Mouse (Mus musculus) CH12.LX (cell line): ENCODE results near the gene 2010300C02Rik. TPM values are rescaled to one million over a fixed set of nuclear protein-coding genes. Genes with fewer than 3 reads are reported as not detected.

Experiments
- DNase-seq: peaks from one replicate; pipeline ENCODE4 v3.0.0-alpha.2; 2013; ENCODE audit errors: extremely low read depth
- H3K27ac ChIP-seq: 2 replicates; pipeline ENCODE4 v1.5.1; 2012; ENCODE audit warnings: low read depth, mild to moderate bottlenecking, control low read depth, moderate library complexity; ENCODE audit not compliant: insufficient read depth
- H3K27me3 ChIP-seq: replicated peaks from 2 replicates; pipeline ENCODE3; 2012; ENCODE audit warnings: inconsistent platforms
- H3K36me3 ChIP-seq, 2 experiments: replicated peaks in 1 of 2; 2 replicates each; pipeline versions ENCODE3 to v1.6.1; 2012; ENCODE audit warnings: inconsistent platforms in 1 of 2, low read length in 1 of 2, mild to moderate bottlenecking in 1 of 2, mixed read lengths in 1 of 2, moderate library complexity in 1 of 2; ENCODE audit not compliant: control insufficient read depth in 1 of 2, insufficient read depth in 1 of 2
- H3K4me1 ChIP-seq, 2 experiments: 2 replicates each; pipeline ENCODE4 v1.6.1; 2012; ENCODE audit warnings: inconsistent platforms in 1 of 2, moderate library complexity in 1 of 2; ENCODE audit not compliant: insufficient read depth in 2 of 2, control insufficient read depth in 1 of 2
- H3K4me2 ChIP-seq: 2 replicates; pipeline ENCODE4 v1.6.1; 2012; ENCODE audit warnings: low read depth, mild to moderate bottlenecking, control low read depth; ENCODE audit not compliant: poor library complexity, insufficient read depth, severe bottlenecking
- H3K4me3 ChIP-seq, 3 experiments: fragments of 150-350 bp in 1 of 3; sonication (generic) in 1 of 3; replicated peaks in 1 of 3; 2 replicates each; pipeline versions ENCODE3 to v1.5.1; 2011 to 2012; ENCODE audit warnings: low read depth in 2 of 3, low read length in 2 of 3, mild to moderate bottlenecking in 2 of 3, moderate library complexity in 2 of 3, control low read depth in 1 of 3, improper control_type of control experiment in 1 of 3, inconsistent platforms in 1 of 3, mixed read lengths in 1 of 3; ENCODE audit not compliant: poor library complexity in 1 of 3
- H3K79me2 ChIP-seq: replicated peaks from 2 replicates; pipeline ENCODE4 v1.6.1; 2012; ENCODE audit warnings: mild to moderate bottlenecking, moderate library complexity; ENCODE audit not compliant: control insufficient read depth, poor library complexity, insufficient read depth, severe bottlenecking; ENCODE audit errors: extremely low read depth
- H3K9ac ChIP-seq: 2 replicates; pipeline ENCODE4 v1.6.1; 2012; ENCODE audit warnings: low read depth, mild to moderate bottlenecking, control low read depth, moderate library complexity; ENCODE audit not compliant: insufficient read depth
- H3K9me3 ChIP-seq: replicated peaks from 2 replicates; pipeline ENCODE3; 2012; ENCODE audit warnings: low read length, inconsistent platforms, mixed read lengths
- BHLHE40 ChIP-seq: IDR thresholded peaks from 2 replicates; pipeline ENCODE4 v1.6.1; 2011; ENCODE audit warnings: mild to moderate bottlenecking, low read depth, low read length, improper control_type of control experiment
- CHD2 ChIP-seq: IDR thresholded peaks from 2 replicates; pipeline ENCODE4 v1.6.1; 2011; ENCODE audit warnings: low read length, improper control_type of control experiment
- CTCF ChIP-seq, 2 experiments: IDR thresholded peaks in 1 of 2; conservative IDR thresholded peaks in 1 of 2; 2 replicates each; pipeline ENCODE4 v1.5.1; 2011 to 2012; ENCODE audit warnings: low read depth in 2 of 2, low read length in 2 of 2, improper control_type of control experiment in 1 of 2, inconsistent platforms in 1 of 2, mild to moderate bottlenecking in 1 of 2, moderate library complexity in 1 of 2
- E2F4 ChIP-seq: IDR thresholded peaks from 2 replicates; pipeline ENCODE4 v1.6.1; 2011; ENCODE audit warnings: low read depth, low read length, improper control_type of control experiment; ENCODE audit not compliant: insufficient replicate concordance
- ELF1 ChIP-seq: IDR thresholded peaks from 2 replicates; pipeline ENCODE4 v1.6.1; 2014; ENCODE audit warnings: low read depth, mild to moderate bottlenecking, inconsistent platforms, low read length, improper control_type of control experiment
- EP300 ChIP-seq: IDR thresholded peaks from 2 replicates; pipeline ENCODE4 v1.6.1; 2011; ENCODE audit warnings: low read length, improper control_type of control experiment
- GABPA ChIP-seq: IDR thresholded peaks from 2 replicates; pipeline ENCODE4 v1.6.1; 2012; ENCODE audit warnings: low read depth, low read length, improper control_type of control experiment, inconsistent platforms; ENCODE audit not compliant: insufficient replicate concordance
- JUN ChIP-seq: IDR thresholded peaks from 2 replicates; pipeline ENCODE4 v1.6.1; 2011; ENCODE audit warnings: low read depth, mild to moderate bottlenecking, low read length, improper control_type of control experiment, moderate library complexity; ENCODE audit not compliant: insufficient read depth
- JUND ChIP-seq: conservative IDR thresholded peaks from 2 replicates; pipeline ENCODE4 v1.6.1; 2011; ENCODE audit warnings: low read depth, low read length, improper control_type of control experiment
- KAT2A ChIP-seq: IDR thresholded peaks from 2 replicates; pipeline ENCODE4 v1.6.1; 2012; ENCODE audit warnings: low read length, improper control_type of control experiment, inconsistent platforms; ENCODE audit not compliant: insufficient replicate concordance
- MAX ChIP-seq: IDR thresholded peaks from 2 replicates; pipeline ENCODE4 v1.6.1; 2011; ENCODE audit warnings: low read length, improper control_type of control experiment
- MAZ ChIP-seq: IDR thresholded peaks from 2 replicates; pipeline ENCODE4 v1.6.1; 2012; ENCODE audit warnings: low read depth, mild to moderate bottlenecking, inconsistent platforms, low read length, improper control_type of control experiment, moderate library complexity
- MEF2A ChIP-seq: IDR thresholded peaks from 2 replicates; pipeline ENCODE4 v1.6.1; 2014; ENCODE audit warnings: low read depth, mild to moderate bottlenecking, inconsistent platforms, low read length, improper control_type of control experiment, borderline replicate concordance
- MXI1 ChIP-seq: IDR thresholded peaks from 2 replicates; pipeline ENCODE4 v1.6.1; 2011; ENCODE audit warnings: mild to moderate bottlenecking, low read depth, low read length, improper control_type of control experiment
- PAX5 ChIP-seq: IDR thresholded peaks from 2 replicates; pipeline ENCODE4 v1.6.1; 2012; ENCODE audit warnings: low read length, inconsistent platforms, mixed read lengths
- POLR2A ChIP-seq: IDR thresholded peaks from 2 replicates; pipeline ENCODE4 v1.6.1; 2011; ENCODE audit warnings: low read depth, mild to moderate bottlenecking, improper control_type of control experiment, low read length
- POLR2AphosphoS2 ChIP-seq: IDR thresholded peaks from 2 replicates; pipeline ENCODE4 v1.6.1; 2011; ENCODE audit warnings: low read depth, low read length, improper control_type of control experiment
- SMC3 ChIP-seq: IDR thresholded peaks from 2 replicates; pipeline ENCODE4 v1.6.1; 2011; ENCODE audit warnings: low read depth, low read length, improper control_type of control experiment
- TCF12 ChIP-seq: IDR thresholded peaks from 2 replicates; pipeline ENCODE4 v1.6.1; 2014; ENCODE audit warnings: low read depth, mild to moderate bottlenecking, inconsistent platforms, low read length, improper control_type of control experiment
- UBTF ChIP-seq: IDR thresholded peaks from 2 replicates; pipeline ENCODE4 v1.6.1; 2012; ENCODE audit warnings: low read depth, mild to moderate bottlenecking, inconsistent platforms, low read length, improper control_type of control experiment, moderate library complexity
- USF1 ChIP-seq: IDR thresholded peaks from 2 replicates; pipeline ENCODE4 v1.6.1; 2014; ENCODE audit warnings: low read depth, mild to moderate bottlenecking, inconsistent platforms, low read length, improper control_type of control experiment
- USF2 ChIP-seq: conservative IDR thresholded peaks from 2 replicates; pipeline ENCODE4 v1.6.1; 2011; ENCODE audit warnings: low read depth, low read length, improper control_type of control experiment
- ZC3H11A ChIP-seq: IDR thresholded peaks from 2 replicates; pipeline ENCODE4 v1.6.1; 2012; ENCODE audit warnings: low read depth, mild to moderate bottlenecking, inconsistent platforms, low read length, improper control_type of control experiment
- ZKSCAN1 ChIP-seq: IDR thresholded peaks from 2 replicates; pipeline ENCODE4 v1.6.1; 2012; ENCODE audit warnings: low read depth, inconsistent platforms, low read length, improper control_type of control experiment, borderline replicate concordance
- ZMIZ1 ChIP-seq: IDR thresholded peaks from 2 replicates; pipeline ENCODE4 v1.6.1; 2012; ENCODE audit warnings: low read depth, mild to moderate bottlenecking, inconsistent platforms, low read length, improper control_type of control experiment
- dilution Hi-C: fragments of 300-500 bp; cut with MboI; formaldehyde crosslinking; loops from 2 replicates; pipeline ENCODE4 v1.14.3; 2020; ENCODE audit warnings: low sequenced_read_pairs; ENCODE audit not compliant: extremely low pct_unique_long_range_greater_than_20kb, extremely low pct_ligation_motif_present
- in situ Hi-C: fragments of 300-500 bp; cut with MboI; formaldehyde crosslinking; loops from 3 replicates; pipeline ENCODE4 v1.14.3; 2019; ENCODE audit warnings: low sequenced_read_pairs, low pct_ligation_motif_present, low pct_unique_long_range_greater_than_20kb, mixed read lengths
- polyA plus RNA-seq: library from polyadenylated mRNA; unstranded; fragments of >175 nt; gene quantifications from 2 replicates; pipeline ENCODE4 v1.2.1, GENCODE M21; 2012; ENCODE audit warnings: low read depth; ENCODE audit not compliant: insufficient read length
- total RNA-seq, 2 experiments: library from RNA; depleted of rRNA; stranded (reverse); fragments of 300-350 nt in 1 of 2; fragments of >200 nt in 1 of 2; gene quantifications; 2 replicates each; pipeline ENCODE4 v1.2.3; 2012 to 2014

The 2010300C02Rik gene
- total and polyA plus RNA-seq, 3 experiments: 0.08 to 0.25 (median 0.09) TPM

DNA sequence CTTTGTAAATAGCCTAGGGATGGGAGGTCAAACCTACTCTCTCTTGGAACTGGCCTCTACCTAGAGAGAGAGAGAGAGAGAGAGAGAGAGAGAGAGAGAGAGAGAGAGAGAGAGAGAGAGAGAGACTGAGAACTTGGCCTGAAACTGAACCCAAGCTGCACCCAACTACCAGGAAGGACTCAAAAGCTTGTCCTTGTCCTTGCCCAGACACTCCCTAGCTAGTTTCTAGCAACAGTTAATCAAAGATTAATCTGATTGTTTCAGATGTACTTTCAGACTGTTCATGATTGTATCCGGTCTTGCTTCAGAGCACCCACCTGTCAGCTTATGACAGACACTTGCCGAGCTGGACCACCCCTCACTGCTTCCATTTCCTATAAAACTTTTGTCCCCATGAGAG, 153.5 kb downstream of the 2010300C02Rik start:
- Histone ChIP-seq H3K27me3 (no peaks in the 10 kb centered on the region), H3K9ac (peak overlapping the region; percentile 45; the same call in 1 of the 2 replicates), H3K79me2 (no peaks in the 10 kb centered on the region), H3K4me3 (no peak overlapping the region), H3K36me3 (no peaks in the 10 kb centered on the region), H3K4me1 (peaks cover 10 to 41% of the 10 kb centered on the region in 2 experiments), H3K4me2 (peak overlapping the region; percentile 15; the same call in 1 of the 2 replicates), H3K27ac (no peak overlapping the region), H3K9me3 (peaks cover 5% of the 10 kb centered on the region)
- DNase-seq: peak; percentile 32
- dilution Hi-C loops: no loop called here
- in situ Hi-C loops: no loop called here
- TF ChIP-seq PAX5 (no peak), KAT2A (no peak), ZKSCAN1 (no peak), MEF2A (no peak), CTCF (conservative IDR thresholded peaks at IDR 0.05 in 1 of 2, IDR thresholded peaks at IDR 0.05 in 1 of 2; ENCODE audit: low read depth in 2 of 2, low read length in 2 of 2) (no peak), POLR2AphosphoS2 (no peak), TCF12 (no peak), SMC3 (no peak), UBTF (no peak), ZC3H11A (no peak), MAZ (no peak), CHD2 (no peak), EP300 (no peak), JUND (no peak; the same call in 1 of the 2 replicates), BHLHE40 (no peak), USF1 (no peak), MXI1 (no peak)

DNA sequence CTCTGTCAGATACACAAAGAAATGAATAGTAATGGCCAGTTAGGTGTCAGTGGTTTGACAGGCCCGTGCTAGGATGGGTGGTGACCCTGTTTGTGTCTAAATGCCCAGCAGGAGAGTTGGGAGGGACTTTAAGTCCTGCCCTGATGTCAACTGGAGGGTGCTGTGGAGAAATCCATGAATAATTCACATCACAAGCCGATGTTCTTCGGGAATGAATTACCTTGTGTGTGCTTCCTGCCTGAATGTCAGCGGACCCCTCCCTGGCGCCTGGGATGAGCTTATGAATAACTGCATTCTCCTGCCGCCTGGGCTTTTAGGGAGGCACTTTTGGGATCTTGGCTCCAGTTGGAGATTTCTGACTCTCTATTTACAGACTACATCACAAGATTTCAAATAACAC, 154.5 kb downstream of the 2010300C02Rik start:
- H3K9me3 ChIP-seq: peaks cover 5% of the 10 kb centered on the region
- TF ChIP-seq ZMIZ1: no peak
- no peak for TF ChIP-seq USF2
- no peak for TF ChIP-seq PAX5
- no peak for TF ChIP-seq GABPA
- no peak for TF ChIP-seq E2F4
- TF ChIP-seq USF1: no peak
- TF ChIP-seq SMC3: no peak
- TF ChIP-seq MAZ: no peak
- no peak for TF ChIP-seq POLR2A
- no peak for TF ChIP-seq JUND
- no peak for TF ChIP-seq JUN
- TF ChIP-seq ELF1: no peak
- TF ChIP-seq MAX: no peak
- no peaks in the 10 kb centered on the region for H3K27me3 ChIP-seq
- no peak for DNase-seq
- H3K4me1 ChIP-seq: peaks cover 10 to 44% of the 10 kb centered on the region in 2 experiments
- no peaks in the 10 kb centered on the region for H3K36me3 ChIP-seq
- H3K27ac ChIP-seq: no peak overlapping the region
- in situ Hi-C loops: no loop called here
- dilution Hi-C loops: no loop called here
- no peaks in the 10 kb centered on the region for H3K79me2 ChIP-seq
- no peak overlapping the region for H3K4me2 ChIP-seq
- H3K9ac ChIP-seq: no peak overlapping the region
- no peak overlapping the region for H3K4me3 ChIP-seq
